Mouse (Mus musculus) gastrocnemius, adult 2 months (tissue): ENCODE measurements around the gene 1810049J17Rik. TPM values are rescaled to one million over a fixed set of nuclear protein-coding genes. Genes with fewer than 3 reads are reported as not detected.
A peak's percentile ranks its signal among the peaks of the same experiment; 100 is the strongest.
"Not testable (repeated sequence)": the region's sequence is repeated elsewhere in the genome, so short reads cannot be mapped to it uniquely, and the experiment has no call there.

ENCODE experiments used
- DNase-seq: peaks from one replicate; pipeline ENCODE4 v3.0.0; 2022
- H3K27ac ChIP-seq: fragments of 200-600 bp; 2 replicates; pipeline ENCODE4 v1.8.1; 2022; ENCODE audit warnings: mild to moderate bottlenecking
- H3K4me3 ChIP-seq: fragments of 200-600 bp; 2 replicates; pipeline ENCODE4 v1.8.1; 2022; ENCODE audit warnings: mild to moderate bottlenecking, moderate library complexity
- CTCF ChIP-seq: fragments of 200-600 bp; IDR thresholded peaks from 2 replicates; pipeline ENCODE4 v1.8.1; 2022; ENCODE audit warnings: antibody characterized with exemption, mild to moderate bottlenecking, moderate library complexity
- intact Hi-C: fragments of 180-260 bp; cut with DNase I; formaldehyde crosslinking; loops from one replicate; pipeline ENCODE4 v1.15.1; 2025
- long read RNA-seq, 2 experiments: library from polyadenylated mRNA; stranded (forward); transcript quantifications; one replicate each; pipeline ENCODE4 v2.0.0; 2021
- total RNA-seq, 2 experiments: library from RNA; stranded (reverse); gene quantifications; 2 replicates each; pipeline ENCODE4 v1.2.3; 2021

Gene 1810049J17Rik
- total RNA-seq, result not detected
- long read RNA-seq, experiment 1, result 0 reads
- long read RNA-seq, experiment 2, partial matches to known transcripts, result 0 of 1 reads
- long read RNA-seq, experiment 2, other reads (novel, unspliced or antisense), result 0 of 1 reads

- intact Hi-C loops, result loop anchor here (5.0 kb wide), 1 partner anchor 115 kb away; the partner anchor contains the start of gene Mtmr12
- Histone ChIP-seq H3K27ac (peak within 1 kb of the TSS; percentile 99), H3K4me3 (peak within 1 kb of the TSS; percentile 100)
- peak; percentile 69 for DNase-seq
- TF ChIP-seq CTCF, result no peak
Measured at GRCm38 (mm10) chr15:12321788-12322621, at the start of gene 1810049J17Rik. TSS of gene 1810049J17Rik (minus strand) at chr15:12321899.

- Histone ChIP-seq H3K4me3 (no peak overlapping the region), H3K27ac (no peak overlapping the region; the same call in 1 of the 2 replicates)
- DNase-seq, result peak; percentile 77
- intact Hi-C loops, result loop anchor here (1.0 kb wide), 1 partner anchor 206 kb away; no protein-coding TSS in a partner anchor
- TF ChIP-seq CTCF, result peak; percentile 78
Measured at GRCm38 (mm10) chr15:12371183-12371582, 49.5 kb upstream of the 1810049J17Rik start.

GRCm38 (mm10) chr15:12370096-12370495 lies 48.4 kb upstream of the 1810049J17Rik start:
- intact Hi-C loops, result no loop called here

GRCm38 (mm10) chr15:12368850-12369249 lies 47.2 kb upstream of the 1810049J17Rik start:
- DNase-seq, result no peak
- intact Hi-C loops, result no loop called here
- TF ChIP-seq CTCF, result no peak
- Histone ChIP-seq H3K27ac (no peak overlapping the region), H3K4me3 (no peak overlapping the region)

More at GRCm38 (mm10) chr15:12370096-12370495, 48.4 kb upstream of the 1810049J17Rik start:
- Histone ChIP-seq H3K4me3 (no peak overlapping the region), H3K27ac (no peak overlapping the region)
- TF ChIP-seq CTCF, result no peak
- no peak for DNase-seq

- no peak for DNase-seq
- intact Hi-C loops, result no loop called here
- Histone ChIP-seq H3K4me3 (no peak overlapping the region), H3K27ac (peak overlapping the region; percentile 35; the same call in 1 of the 2 replicates)
- TF ChIP-seq CTCF, result no peak
Measured at GRCm38 (mm10) chr15:12368357-12368756, 46.7 kb upstream of the 1810049J17Rik start.

GRCm38 (mm10) chr15:12367306-12368080 lies 45.8 kb upstream of the 1810049J17Rik start:
- DNase-seq, result no peak
- H3K27ac ChIP-seq, result peak overlapping the region; percentile 24; the same call in 1 of the 2 replicates
- intact Hi-C loops, result no loop called here

GRCm38 (mm10) chr15:12366580-12367305 lies 45.0 kb upstream of the 1810049J17Rik start:
- H3K27ac ChIP-seq, result 0 out of 2 replicates have a peak overlapping the region, but pooled peaks have one; percentile 24
- intact Hi-C loops, H3K4me3 ChIP-seq: not testable (repeated sequence)

More at GRCm38 (mm10) chr15:12367306-12368080, 45.8 kb upstream of the 1810049J17Rik start:
- no peak overlapping the region for H3K4me3 ChIP-seq
- no peak for TF ChIP-seq CTCF

GRCm38 (mm10) chr15:12366072-12366469 lies 44.4 kb upstream of the 1810049J17Rik start:
- no peak for TF ChIP-seq CTCF
- intact Hi-C loops, result no loop called here
- DNase-seq, result no peak
- no peak overlapping the region for H3K4me3 ChIP-seq
- H3K27ac ChIP-seq, result no peak overlapping the region

More at GRCm38 (mm10) chr15:12366580-12367305, 45.0 kb upstream of the 1810049J17Rik start:
- DNase-seq, result not testable (repeated sequence)

GRCm38 (mm10) chr15:12365416-12366071 lies 43.8 kb upstream of the 1810049J17Rik start:
- no peak for DNase-seq
- no peak overlapping the region for H3K4me3 ChIP-seq
- intact Hi-C loops, result no loop called here
- no peak overlapping the region for H3K27ac ChIP-seq
- TF ChIP-seq CTCF, result no peak

GRCm38 (mm10) chr15:12364096-12364495 lies 42.4 kb upstream of the 1810049J17Rik start:
- no peak overlapping the region for H3K27ac ChIP-seq
- no peak for DNase-seq
- H3K4me3 ChIP-seq, result no peak overlapping the region
- intact Hi-C loops, result no loop called here
- TF ChIP-seq CTCF, result no peak

- Histone ChIP-seq H3K27ac (no peak overlapping the region), H3K4me3 (no peak overlapping the region)
- intact Hi-C loops, result no loop called here
- no peak for TF ChIP-seq CTCF
- DNase-seq, result no peak
Measured at GRCm38 (mm10) chr15:12362701-12363040, 41.0 kb upstream of the 1810049J17Rik start.
